ENCODE assay signal across 8 mouse cellular contexts in the genomic region with DNA sequence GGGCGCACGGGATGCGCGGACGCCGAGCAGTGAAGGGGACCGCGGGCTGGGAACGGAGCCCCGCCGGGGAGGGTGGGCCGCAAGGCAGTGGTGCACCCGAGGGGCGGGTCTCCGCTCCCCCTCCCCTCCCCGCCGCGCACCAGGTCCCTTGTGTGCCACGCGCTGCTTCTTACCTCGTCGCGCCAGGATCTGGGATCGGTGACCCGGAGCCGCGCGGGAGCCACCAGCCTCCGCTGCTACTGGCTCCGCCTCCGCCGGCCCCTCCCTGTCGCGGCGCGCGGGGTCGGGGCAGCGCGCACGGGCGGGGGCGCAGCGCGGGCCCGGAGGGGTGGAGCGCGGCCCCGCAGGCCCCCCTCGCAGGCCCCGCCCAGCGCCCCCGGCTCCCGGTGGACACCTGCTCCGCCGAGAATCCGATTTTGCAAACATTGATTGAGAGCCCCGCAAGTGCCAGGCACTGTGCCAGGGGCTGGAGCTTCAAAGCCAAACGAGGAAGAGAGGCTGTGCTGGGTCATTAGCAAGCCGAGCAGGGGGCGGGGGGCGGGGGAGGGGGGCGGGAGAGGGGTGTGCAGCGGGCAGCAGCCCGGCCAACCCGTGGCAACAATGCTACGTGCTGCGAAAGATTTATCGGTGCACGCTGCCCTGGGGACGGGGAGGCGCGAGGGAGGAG. TPM values are rescaled to one million over a fixed set of nuclear protein-coding genes. Genes with fewer than 3 reads are reported as not detected.
DNase-seq lines count a peak whose midpoint lies in the region; ATAC-seq lines count a peak whose summit lies in the region.

No protein-coding gene starts in this region.

- peak; percentile 93 for ATAC-seq in hindbrain, embryonic 13.5 days (ENCODE audit: low FRiP score)
- ATAC-seq in activated CD4-positive, CD25-positive, alpha-beta regulatory T cell, adult 4 months = no peak

- H3K9ac ChIP-seq in hindbrain, embryonic 13.5 days = peak overlapping the region; percentile 86

- H3K27ac ChIP-seq in hindbrain, embryonic 13.5 days = peak overlapping the region; percentile 94

- H3K36me3 ChIP-seq in hindbrain, embryonic 13.5 days = peaks cover 16% of the 10 kb centered on the region

- H3K9me3 ChIP-seq in hindbrain, embryonic 13.5 days = no peaks in the 10 kb centered on the region

- peak; percentile 72 for DNase-seq in ZHBTc4 (ENCODE audit: low read depth, low spot score)
- DNase-seq in cerebellum, postnatal 10 days = peak; percentile 93 to 97
- DNase-seq in gastrocnemius, adult 18-20 months (ENCODE audit: low spot score) = peak; percentile 70
- DNase-seq in layer of hippocampus, postnatal 36 days = peak; percentile 65 to 70
- peak; percentile 58 for DNase-seq in lung, postnatal 25 days (ENCODE audit: low spot score)
- peak; percentile 79 to 80 for DNase-seq in right cerebral cortex, postnatal 10 days (ENCODE audit: low spot score in 2 of 2)

- under 1% methylated on average over 50 of the region's 73 CpGs for WGBS in hindbrain, embryonic 13.5 days

- peak overlapping the region; percentile 65 for H3K4me3 ChIP-seq in hindbrain, embryonic 13.5 days

- no peaks in the 10 kb centered on the region for H3K27me3 ChIP-seq in hindbrain, embryonic 13.5 days

- H3K4me1 ChIP-seq in hindbrain, embryonic 13.5 days (replicated peaks) = peaks cover 53% of the 10 kb centered on the region

- peak overlapping the region; percentile 70 for H3K4me2 ChIP-seq in hindbrain, embryonic 13.5 days

RNA-seq across cellular contexts. Expression of gene Mpp3, which starts 1.4 kb away (rescaled TPM):
- total RNA-seq in gastrocnemius, adult 18-20 months (2021) = 10 to 100 TPM; 15.7 to 24.5 TPM
- 43.5 and 45.9 TPM in 2 replicates for polyA plus RNA-seq in hindbrain, embryonic 13.5 days (2015; fragmentation: Nextera tagmentation; extraction: Ambion mirVana)
- 10 to 100 TPM; 88.5 to 90.2 TPM for total RNA-seq in layer of hippocampus, postnatal 36 days (2021)
- polyA plus RNA-seq in activated CD4-positive, CD25-positive, alpha-beta regulatory T cell, adult 4 months (2017; shearing (Covaris generic)) = under 1 TPM in 1 of 2 experiments, not detected in 1; 0.36 TPM

RNA-seq across cellular contexts. Expression of gene Cd300lg, which starts 14.5 kb away (rescaled TPM):
- total RNA-seq in gastrocnemius, adult 18-20 months (2021) = 10 to 100 TPM; 16.1 to 19.0 TPM
- 0.38 and 0.53 TPM in 2 replicates for polyA plus RNA-seq in hindbrain, embryonic 13.5 days (2015; fragmentation: Nextera tagmentation; extraction: Ambion mirVana)
- not detected for total RNA-seq in layer of hippocampus, postnatal 36 days (2021)
- polyA plus RNA-seq in activated CD4-positive, CD25-positive, alpha-beta regulatory T cell, adult 4 months (2017; shearing (Covaris generic)) = under 1 TPM in 1 of 2 experiments, not detected in 1; 0.13 TPM

RNA-seq across cellular contexts. Expression of gene Dusp3, which starts 40.0 kb away (rescaled TPM):
- 100 to 1,000 TPM; 153 to 161 TPM for total RNA-seq in gastrocnemius, adult 18-20 months (2021)
- 15.4 and 16.0 TPM in 2 replicates for polyA plus RNA-seq in hindbrain, embryonic 13.5 days (2015; fragmentation: Nextera tagmentation; extraction: Ambion mirVana)
- total RNA-seq in layer of hippocampus, postnatal 36 days (2021) = 100 to 1,000 TPM; 138 to 158 TPM
- polyA plus RNA-seq in activated CD4-positive, CD25-positive, alpha-beta regulatory T cell, adult 4 months (2017; shearing (Covaris generic)) = 1 to 10 TPM; 1.3 to 1.9 TPM

RNA-seq across cellular contexts. Expression of gene Cfap97d1, which starts 42.7 kb away (rescaled TPM):
- not detected for total RNA-seq in gastrocnemius, adult 18-20 months (2021)
- not detected in 2 replicates for polyA plus RNA-seq in hindbrain, embryonic 13.5 days (2015; fragmentation: Nextera tagmentation; extraction: Ambion mirVana)
- total RNA-seq in layer of hippocampus, postnatal 36 days (2021) = not detected
- not detected for polyA plus RNA-seq in activated CD4-positive, CD25-positive, alpha-beta regulatory T cell, adult 4 months (2017; shearing (Covaris generic))

Comparison
In these comparisons a context has a peak if more than half of its experiments do, and no peak if none do; other contexts are left out.
1. RNA of gene Cd300lg, which starts 14.5 kb away (total RNA-seq): 16.1 to 19.0 TPM in gastrocnemius, adult 18-20 months; not detected in layer of hippocampus, postnatal 36 days; every median in the first group is over 10 times any median in the second.
2. Peak in every context shown above with its lines, with median percentiles within 50 percentile points of each other: DNase-seq.